Mouse (Mus musculus) kidney, postnatal 14 days (tissue): ENCODE measurements around the gene Asic2.

Experiments used
- DNase-seq: peaks from one replicate; pipeline ENCODE4 v3.0.0; 2022; ENCODE audit warnings: mixed read lengths

Asic2 gene

GRCm38 (mm10) chr11:81153161-81153840, 815.0 kb downstream of the Asic2 start:
- DNase-seq, result peak; percentile 33

GRCm38 (mm10) chr11:81152460-81153160, 815.6 kb downstream of the Asic2 start:
- DNase-seq, result peak; percentile 29

GRCm38 (mm10) chr11:81152021-81152385, 816.3 kb downstream of the Asic2 start:
- no peak for DNase-seq

GRCm38 (mm10) chr11:81151286-81152020, 816.8 kb downstream of the Asic2 start:
- peak; percentile 1 for DNase-seq

GRCm38 (mm10) chr11:81150621-81151020, 817.6 kb downstream of the Asic2 start:
- DNase-seq, result no peak

- DNase-seq, result no peak
Observed at GRCm38 (mm10) chr11:81148423-81148822, 819.8 kb downstream of the Asic2 start.

GRCm38 (mm10) chr11:81146574-81147157, 821.6 kb downstream of the Asic2 start:
- DNase-seq, result peak; percentile 3

- DNase-seq, result no peak
Observed at GRCm38 (mm10) chr11:81135141-81135540, 833.1 kb downstream of the Asic2 start.

GRCm38 (mm10) chr11:81133950-81134349, 834.3 kb downstream of the Asic2 start:
- DNase-seq, result no peak

- DNase-seq, result no peak
Observed at GRCm38 (mm10) chr11:81132669-81133068, 835.6 kb downstream of the Asic2 start.

- DNase-seq, result no peak
Observed at GRCm38 (mm10) chr11:81124363-81124762, 843.9 kb downstream of the Asic2 start.

- no peak for DNase-seq
Observed at GRCm38 (mm10) chr11:81120024-81120576, 848.2 kb downstream of the Asic2 start.

GRCm38 (mm10) chr11:81118055-81118454, 850.2 kb downstream of the Asic2 start:
- no peak for DNase-seq

GRCm38 (mm10) chr11:81115666-81116065, 852.6 kb downstream of the Asic2 start:
- DNase-seq, result peak; percentile 72

- DNase-seq, result no peak
Observed at GRCm38 (mm10) chr11:81111626-81112025, 856.6 kb downstream of the Asic2 start.

GRCm38 (mm10) chr11:81110049-81110448, 858.2 kb downstream of the Asic2 start:
- no peak for DNase-seq

- DNase-seq, result no peak
Observed at GRCm38 (mm10) chr11:81106949-81107348, 861.3 kb downstream of the Asic2 start.

GRCm38 (mm10) chr11:81100829-81101228, 867.4 kb downstream of the Asic2 start:
- DNase-seq, result no peak

GRCm38 (mm10) chr11:81096011-81096410, 872.2 kb downstream of the Asic2 start:
- DNase-seq, result peak; percentile 15

- no peak for DNase-seq
Observed at GRCm38 (mm10) chr11:81094581-81094980, 873.7 kb downstream of the Asic2 start.

GRCm38 (mm10) chr11:81092161-81092560, 876.1 kb downstream of the Asic2 start:
- no peak for DNase-seq

- no peak for DNase-seq
Observed at GRCm38 (mm10) chr11:81083822-81084221, 884.4 kb downstream of the Asic2 start.
